Mouse (Mus musculus): Measurements from ENCODE around the gene Galr3. TPM values are rescaled to one million over a fixed set of nuclear protein-coding genes. Genes with fewer than 3 reads are reported as not detected.
"Not testable (repeated sequence)": the region's sequence is repeated elsewhere in the genome, so short reads cannot be mapped to it uniquely, and the experiment has no call there.

The Galr3 gene
- polyA plus RNA-seq, 1 experiment from 2014 or later, result 0.13 TPM

DNA sequence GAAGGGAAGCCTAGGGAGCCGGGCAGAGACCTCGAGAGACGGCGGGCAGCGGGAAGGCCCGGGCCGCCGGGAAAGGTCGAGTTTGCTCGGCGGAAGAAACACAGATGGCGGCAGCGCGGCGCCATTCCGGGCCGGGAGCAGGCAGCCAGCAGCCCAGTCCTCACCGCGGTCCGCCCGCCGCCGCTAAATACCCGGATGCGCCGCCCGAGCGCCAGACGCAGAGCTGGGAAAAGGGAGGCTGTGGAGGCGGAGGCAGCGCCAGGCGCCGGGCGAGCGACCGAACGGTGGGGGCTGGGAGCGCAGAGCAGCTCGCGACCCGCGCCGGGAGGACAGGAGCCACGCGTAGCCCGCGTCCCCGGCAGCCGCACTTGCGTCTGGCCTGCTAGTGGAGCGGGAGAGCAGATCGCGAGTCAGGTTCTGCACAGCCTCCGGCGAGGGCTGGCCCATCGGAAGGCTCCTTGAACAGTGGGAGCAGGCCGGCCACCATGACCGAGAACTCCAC, 13.4 kb upstream of the Galr3 start, which contains the start of gene H1f0:
Gene H1f0, plus strand, starts transcription at position 214 of the 502 bp plus-strand sequence.
- H3K27me3 ChIP-seq (ENCODE audit: low read depth, poor library complexity, severe bottlenecking), result 0 out of 2 replicates have a peak, but pooled peaks cover 10% of the 10 kb centered on the region
- WGBS, result under 1% methylated on average over 58 of the region's 58 CpGs

GRCm38 (mm10) chr15:79028823-79029484, 12.7 kb upstream of the Galr3 start:
- H3K4me1 ChIP-seq, result peaks cover 69% of the 10 kb centered on the region
- peaks cover 1% of the 10 kb centered on the region; the same call in 1 of the 2 replicates for H3K36me3 ChIP-seq
- H3K27ac ChIP-seq, result peak overlapping the region; percentile 100
- H3K27me3 ChIP-seq (ENCODE audit: low read depth, poor library complexity, severe bottlenecking), result 0 out of 2 replicates have a peak, but pooled peaks cover 10% of the 10 kb centered on the region
- H3K4me3 ChIP-seq, result peak overlapping the region; percentile 76
- 39% methylated on average over 16 of the region's 16 CpGs for WGBS
- H3K9me3 ChIP-seq (replicated peaks), result no peaks in the 10 kb centered on the region
- DNase-seq (ENCODE audit: low spot score), result peak; percentile 53

More for the DNA sequence above, 13.4 kb upstream of the Galr3 start, which contains the start of gene H1f0:
- DNase-seq (ENCODE audit: low spot score), result peak; percentile 99
- no peaks in the 10 kb centered on the region for H3K36me3 ChIP-seq
- H3K4me3 ChIP-seq, result peak within 1 kb of the TSS; percentile 76
- peak within 1 kb of the TSS; percentile 100 for H3K27ac ChIP-seq
- no peaks in the 10 kb centered on the region for H3K9me3 ChIP-seq (replicated peaks)
- H3K4me1 ChIP-seq, result peaks cover 71% of the 10 kb centered on the region

GRCm38 (mm10) chr15:79029519-79030241, 12.0 kb upstream of the Galr3 start:
- peak; percentile 49 for DNase-seq (ENCODE audit: low spot score)
- Histone ChIP-seq H3K4me3 (peak overlapping the region; percentile 76), H3K4me1 (peaks cover 69% of the 10 kb centered on the region), H3K27me3 (ENCODE audit: low read depth, poor library complexity, severe bottlenecking) (0 out of 2 replicates have a peak, but pooled peaks cover 10% of the 10 kb centered on the region), H3K27ac (peak overlapping the region; percentile 100), H3K9me3 (replicated peaks) (no peaks in the 10 kb centered on the region), H3K36me3 (peaks cover 7% of the 10 kb centered on the region; the same call in 1 of the 2 replicates)
- 19% methylated on average over 11 of the region's 11 CpGs for WGBS

DNA sequence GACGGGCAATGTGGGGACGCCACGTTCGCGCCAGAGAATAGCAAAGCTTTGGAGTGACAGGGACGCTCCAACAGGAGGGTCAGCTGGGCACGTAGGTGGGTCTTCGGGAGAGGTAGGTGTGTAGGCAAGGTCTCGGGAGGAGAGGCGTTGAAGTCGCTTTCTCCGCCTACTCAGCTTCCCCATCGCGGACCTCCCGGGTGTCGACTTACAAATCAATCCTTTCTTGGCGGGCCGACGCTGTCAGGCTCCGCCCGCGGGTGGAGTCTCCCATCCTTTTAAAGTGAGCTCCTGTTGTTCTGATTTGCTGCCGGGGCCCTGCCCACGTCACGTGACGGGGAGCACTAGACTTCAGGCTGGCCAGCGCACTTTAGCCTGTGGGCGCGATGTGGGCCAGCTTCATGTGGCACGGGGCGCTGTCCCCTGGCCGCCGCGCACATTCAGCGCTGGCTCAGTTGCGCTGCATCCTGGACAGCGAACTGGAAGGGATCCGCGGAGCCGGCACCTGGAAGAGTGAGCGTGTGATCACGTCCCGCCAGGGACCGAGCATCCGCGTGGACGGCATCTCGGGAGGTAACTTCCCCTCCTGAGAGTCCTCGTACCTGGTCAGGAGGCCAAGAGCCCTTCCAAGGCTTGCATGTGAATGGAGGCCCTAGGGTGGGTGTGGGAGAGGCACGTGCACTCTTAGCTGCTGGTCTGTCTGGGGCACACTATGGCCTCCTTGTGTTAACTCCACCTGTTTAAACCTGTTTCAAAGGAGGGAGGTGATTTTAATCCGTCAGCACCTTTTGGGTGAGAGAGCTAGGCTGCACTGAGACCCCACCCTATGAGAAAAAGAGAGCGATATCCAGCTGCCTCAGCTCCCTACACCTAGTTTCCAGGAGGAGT, 10.9 kb upstream of the Galr3 start:
- Histone ChIP-seq H3K4me3 (peak overlapping the region; percentile 76), H3K4me1 (peaks cover 61% of the 10 kb centered on the region), H3K9me3 (replicated peaks) (no peaks in the 10 kb centered on the region), H3K27ac (peak overlapping the region; percentile 100), H3K36me3 (peaks cover 18% of the 10 kb centered on the region), H3K27me3 (ENCODE audit: low read depth, poor library complexity, severe bottlenecking) (0 out of 2 replicates have a peak, but pooled peaks cover 9% of the 10 kb centered on the region)
- WGBS, result under 1% methylated on average over 52 of the region's 52 CpGs
- DNase-seq (ENCODE audit: low spot score), result peak; percentile 91

GRCm38 (mm10) chr15:79031908-79032307, 9.8 kb upstream of the Galr3 start:
- not testable (repeated sequence) for H3K4me3 ChIP-seq; H3K27ac ChIP-seq; H3K9me3 ChIP-seq (replicated peaks); DNase-seq (ENCODE audit: low spot score); H3K27me3 ChIP-seq (ENCODE audit: low read depth, poor library complexity, severe bottlenecking)
- 95% methylated on average over 5 of the region's 5 CpGs for WGBS
- peaks cover 51% of the 10 kb centered on the region for H3K4me1 ChIP-seq
- peaks cover 29% of the 10 kb centered on the region for H3K36me3 ChIP-seq

DNA sequence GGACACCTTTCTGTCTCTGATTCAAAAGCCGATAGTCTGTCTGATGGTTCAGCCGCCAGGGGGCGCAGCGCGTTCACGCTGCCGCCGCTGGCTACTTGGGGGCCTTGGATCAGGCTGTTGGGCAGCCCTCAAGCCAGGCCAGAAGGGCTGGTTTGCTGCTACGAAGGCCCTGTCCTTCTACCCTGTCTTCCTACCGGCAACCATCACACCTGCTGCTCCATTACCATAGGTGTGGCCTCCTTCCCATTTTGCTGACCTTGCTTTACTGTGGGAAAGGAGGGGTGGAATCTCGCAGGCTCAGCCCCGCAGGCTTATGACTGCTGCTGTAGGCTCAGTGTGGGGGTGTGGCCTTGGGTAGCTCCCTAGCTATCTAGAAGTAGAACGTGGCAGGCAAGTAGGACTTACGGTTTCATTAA, 3.8 kb upstream of the Galr3 start:
- DNase-seq (ENCODE audit: low spot score), result peak; percentile 92
- peaks cover 35% of the 10 kb centered on the region for H3K36me3 ChIP-seq
- H3K4me3 ChIP-seq, result 0 out of 2 replicates have a peak overlapping the region, but pooled peaks have one; percentile 9
- WGBS, result 15% methylated on average over 14 of the region's 14 CpGs
- H3K27ac ChIP-seq, result peak overlapping the region; percentile 20; the same call in 1 of the 2 replicates
- peaks cover 46% of the 10 kb centered on the region for H3K4me1 ChIP-seq
- H3K27me3 ChIP-seq (ENCODE audit: low read depth, poor library complexity, severe bottlenecking), result peaks cover 40% of the 10 kb centered on the region
- no peaks in the 10 kb centered on the region for H3K9me3 ChIP-seq (replicated peaks)

GRCm38 (mm10) chr15:79038331-79038730, 3.4 kb upstream of the Galr3 start:
- no peak for DNase-seq (ENCODE audit: low spot score)
- H3K4me1 ChIP-seq, result peaks cover 50% of the 10 kb centered on the region
- H3K36me3 ChIP-seq, result peaks cover 35% of the 10 kb centered on the region
- no peaks in the 10 kb centered on the region for H3K9me3 ChIP-seq (replicated peaks)
- no peak overlapping the region for H3K27ac ChIP-seq
- no peak overlapping the region for H3K4me3 ChIP-seq
- H3K27me3 ChIP-seq (ENCODE audit: low read depth, poor library complexity, severe bottlenecking), result peaks cover 44% of the 10 kb centered on the region
- 67% methylated on average over 10 of the region's 10 CpGs for WGBS

GRCm38 (mm10) chr15:79038853-79039252, 2.8 kb upstream of the Galr3 start:
- peaks cover 35% of the 10 kb centered on the region for H3K36me3 ChIP-seq
- 17% methylated on average over 7 of the region's 7 CpGs for WGBS
- DNase-seq (ENCODE audit: low spot score), result peak; percentile 77
- H3K27ac ChIP-seq, result no peak overlapping the region
- H3K4me3 ChIP-seq, result no peak overlapping the region
- H3K27me3 ChIP-seq (ENCODE audit: low read depth, poor library complexity, severe bottlenecking), result peaks cover 49% of the 10 kb centered on the region
- no peaks in the 10 kb centered on the region for H3K9me3 ChIP-seq (replicated peaks)
- H3K4me1 ChIP-seq, result peaks cover 55% of the 10 kb centered on the region

- WGBS, result 18% methylated on average over 24 of the region's 24 CpGs
- Histone ChIP-seq H3K27me3 (ENCODE audit: low read depth, poor library complexity, severe bottlenecking) (peaks cover 50% of the 10 kb centered on the region), H3K36me3 (peaks cover 18% of the 10 kb centered on the region), H3K9me3 (replicated peaks) (no peaks in the 10 kb centered on the region), H3K4me3 (peak overlapping the region; percentile 42), H3K4me1 (peaks cover 73% of the 10 kb centered on the region), H3K27ac (peak overlapping the region; percentile 11)
- DNase-seq (ENCODE audit: low spot score), result peak; percentile 64
Observed at GRCm38 (mm10) chr15:79040501-79041416, 926 bp upstream of the Galr3 start.

DNA sequence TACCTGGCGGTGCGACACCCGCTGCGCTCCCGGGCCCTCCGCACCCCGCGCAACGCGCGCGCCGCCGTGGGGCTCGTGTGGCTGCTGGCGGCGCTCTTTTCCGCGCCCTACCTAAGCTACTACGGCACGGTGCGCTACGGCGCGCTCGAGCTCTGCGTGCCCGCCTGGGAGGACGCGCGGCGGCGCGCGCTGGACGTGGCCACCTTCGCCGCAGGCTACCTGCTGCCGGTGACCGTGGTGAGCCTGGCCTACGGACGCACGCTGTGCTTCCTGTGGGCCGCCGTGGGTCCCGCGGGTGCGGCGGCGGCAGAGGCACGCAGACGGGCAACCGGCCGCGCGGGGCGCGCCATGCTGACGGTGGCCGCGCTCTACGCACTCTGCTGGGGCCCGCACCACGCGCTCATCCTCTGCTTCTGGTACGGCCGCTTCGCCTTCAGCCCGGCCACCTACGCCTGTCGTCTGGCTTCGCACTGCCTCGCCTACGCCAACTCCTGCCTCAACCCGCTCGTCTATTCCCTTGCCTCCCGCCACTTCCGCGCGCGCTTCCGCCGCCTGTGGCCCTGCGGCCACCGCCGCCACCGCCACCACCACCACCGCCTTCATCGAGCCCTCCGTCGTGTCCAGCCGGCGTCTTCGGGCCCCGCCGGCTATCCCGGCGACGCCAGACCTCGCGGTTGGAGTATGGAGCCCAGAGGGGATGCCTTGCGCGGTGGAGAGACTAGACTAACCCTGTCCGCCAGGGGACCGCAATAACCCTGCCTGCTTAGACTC, 1.2 kb downstream of the Galr3 start:
- Histone ChIP-seq H3K9me3 (replicated peaks) (no peaks in the 10 kb centered on the region), H3K27ac (peak overlapping the region; percentile 86), H3K4me3 (peak overlapping the region; percentile 65), H3K27me3 (ENCODE audit: low read depth, poor library complexity, severe bottlenecking) (peaks cover 50% of the 10 kb centered on the region), H3K36me3 (no peaks in the 10 kb centered on the region), H3K4me1 (peaks cover 71% of the 10 kb centered on the region)
- peak; percentile 64 for DNase-seq (ENCODE audit: low spot score)
- WGBS, result under 1% methylated on average over 105 of the region's 105 CpGs

GRCm38 (mm10) chr15:79044837-79045236, 3.2 kb downstream of the Galr3 start:
- H3K36me3 ChIP-seq, result no peaks in the 10 kb centered on the region
- peaks cover 41% of the 10 kb centered on the region for H3K27me3 ChIP-seq (ENCODE audit: low read depth, poor library complexity, severe bottlenecking)
- peak overlapping the region; percentile 59 for H3K27ac ChIP-seq
- 4% methylated on average over 4 of the region's 4 CpGs for WGBS
- peaks cover 62% of the 10 kb centered on the region for H3K4me1 ChIP-seq
- DNase-seq (ENCODE audit: low spot score), result peak; percentile 69
- H3K9me3 ChIP-seq (replicated peaks), result no peaks in the 10 kb centered on the region
- H3K4me3 ChIP-seq, result peak overlapping the region; percentile 16; the same call in 1 of the 2 replicates

Data from limb, embryonic 10.5 days (tissue).